Mouse (Mus musculus): ENCODE results near the gene Egfr. TPM values are rescaled to one million over a fixed set of nuclear protein-coding genes. Genes with fewer than 3 reads are reported as not detected.

Gene Egfr
- polyA plus RNA-seq, 1 experiment from 2014 or later: 7.2 TPM

DNA sequence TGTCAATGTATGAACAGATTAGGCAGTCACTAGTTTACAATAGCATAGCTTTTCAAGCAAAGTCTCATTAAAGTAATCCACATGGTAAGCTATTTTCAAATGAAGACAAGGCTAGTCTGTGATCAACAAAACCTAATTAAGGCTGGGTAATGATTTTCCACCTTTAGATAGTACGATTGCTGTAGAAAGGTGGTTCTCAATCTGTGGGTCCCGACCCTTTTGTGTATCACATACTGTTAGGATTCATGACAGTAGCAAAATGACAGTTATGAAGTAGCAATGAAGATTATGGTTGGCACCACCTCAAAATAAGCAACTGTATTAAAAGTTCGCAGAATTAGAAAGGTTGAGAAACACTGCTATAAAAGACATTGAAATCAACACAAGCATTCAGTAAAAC lies 90.9 kb downstream of the Egfr start:
- no peaks in the 10 kb centered on the region for H3K9me3 ChIP-seq (ENCODE audit: control insufficient read depth, low read length)
- no peak overlapping the region for H3K4me3 ChIP-seq (replicated peaks; ENCODE audit: low read length)
- no peaks in the 10 kb centered on the region for H3K27me3 ChIP-seq (ENCODE audit: control insufficient read depth, insufficient read depth, low read length)
- no peak overlapping the region for H3K4me2 ChIP-seq (replicated peaks)
- DNase-seq (ENCODE audit: low spot score): no peak
- H3K9ac ChIP-seq: no peak overlapping the region
- H3K36me3 ChIP-seq (replicated peaks; ENCODE audit: control insufficient read depth, insufficient read depth): no peaks in the 10 kb centered on the region
- no peak overlapping the region for H3K27ac ChIP-seq
- H3K4me1 ChIP-seq (replicated peaks; ENCODE audit: control insufficient read depth, insufficient read depth, low read length): no peaks in the 10 kb centered on the region
- WGBS: 92% methylated on average over 3 of the region's 3 CpGs
- no peak for ATAC-seq (ENCODE audit: low FRiP score)

GRCm38 (mm10) chr11:16843889-16844568 lies 92.0 kb downstream of the Egfr start:
- Histone ChIP-seq H3K4me2 (replicated peaks) (no peak overlapping the region), H3K27me3 (ENCODE audit: control insufficient read depth, insufficient read depth, low read length) (no peaks in the 10 kb centered on the region), H3K36me3 (replicated peaks; ENCODE audit: control insufficient read depth, insufficient read depth) (no peaks in the 10 kb centered on the region), H3K9ac (no peak overlapping the region), H3K4me3 (replicated peaks; ENCODE audit: low read length) (no peak overlapping the region), H3K27ac (no peak overlapping the region), H3K9me3 (ENCODE audit: control insufficient read depth, low read length) (no peaks in the 10 kb centered on the region), H3K4me1 (replicated peaks; ENCODE audit: control insufficient read depth, insufficient read depth, low read length) (no peaks in the 10 kb centered on the region)
- no peak for ATAC-seq (ENCODE audit: low FRiP score)
- no peak for DNase-seq (ENCODE audit: low spot score)
- WGBS: 76% methylated on average over 12 of the region's 12 CpGs

DNA sequence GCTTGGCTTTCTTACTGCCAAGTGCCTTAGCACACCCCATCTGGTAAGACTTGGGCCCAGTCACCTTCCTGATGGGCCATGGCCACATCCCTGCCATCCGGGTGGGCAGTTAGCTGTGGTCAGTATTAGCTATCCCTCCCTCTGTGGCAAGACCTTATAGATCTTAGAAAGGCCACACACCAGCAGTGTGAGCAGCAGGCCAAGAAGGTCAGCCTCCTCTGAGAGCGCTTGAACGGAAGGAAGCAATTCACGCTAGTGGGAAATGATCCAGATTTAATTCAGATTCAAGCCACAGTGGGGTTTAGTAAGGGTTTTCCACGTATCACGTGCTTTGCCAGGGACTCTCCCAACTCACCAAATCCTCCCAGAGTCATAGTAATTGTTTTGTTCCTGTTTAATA lies 96.9 kb downstream of the Egfr start:
- Histone ChIP-seq H3K4me3 (replicated peaks; ENCODE audit: low read length) (no peak overlapping the region), H3K27me3 (ENCODE audit: control insufficient read depth, insufficient read depth, low read length) (no peaks in the 10 kb centered on the region), H3K9ac (no peak overlapping the region), H3K4me2 (replicated peaks) (no peak overlapping the region), H3K36me3 (replicated peaks; ENCODE audit: control insufficient read depth, insufficient read depth) (no peaks in the 10 kb centered on the region), H3K9me3 (ENCODE audit: control insufficient read depth, low read length) (no peaks in the 10 kb centered on the region), H3K4me1 (replicated peaks; ENCODE audit: control insufficient read depth, insufficient read depth, low read length) (no peaks in the 10 kb centered on the region), H3K27ac (no peak overlapping the region)
- 73% methylated on average over 6 of the region's 6 CpGs for WGBS
- ATAC-seq (ENCODE audit: low FRiP score) (no peak), DNase-seq (ENCODE audit: low spot score) (no peak)

- WGBS: 85% methylated on average over 1 of the region's 1 CpGs
- DNase-seq (ENCODE audit: low spot score): no peak
- Histone ChIP-seq H3K4me3 (replicated peaks; ENCODE audit: low read length) (no peak overlapping the region), H3K36me3 (replicated peaks; ENCODE audit: control insufficient read depth, insufficient read depth) (no peaks in the 10 kb centered on the region), H3K4me2 (replicated peaks) (no peak overlapping the region), H3K9me3 (ENCODE audit: control insufficient read depth, low read length) (no peaks in the 10 kb centered on the region), H3K27me3 (ENCODE audit: control insufficient read depth, insufficient read depth, low read length) (no peaks in the 10 kb centered on the region), H3K4me1 (replicated peaks; ENCODE audit: control insufficient read depth, insufficient read depth, low read length) (no peaks in the 10 kb centered on the region), H3K9ac (no peak overlapping the region), H3K27ac (no peak overlapping the region)
- ATAC-seq (ENCODE audit: low FRiP score): no peak
Observed at GRCm38 (mm10) chr11:16851361-16851760, 99.4 kb downstream of the Egfr start.

GRCm38 (mm10) chr11:16854111-16854510 lies 102.1 kb downstream of the Egfr start:
- Histone ChIP-seq H3K36me3 (replicated peaks; ENCODE audit: control insufficient read depth, insufficient read depth) (no peaks in the 10 kb centered on the region), H3K4me3 (replicated peaks; ENCODE audit: low read length) (no peak overlapping the region), H3K4me1 (replicated peaks; ENCODE audit: control insufficient read depth, insufficient read depth, low read length) (no peaks in the 10 kb centered on the region), H3K27ac (no peak overlapping the region), H3K4me2 (replicated peaks) (no peak overlapping the region), H3K27me3 (ENCODE audit: control insufficient read depth, insufficient read depth, low read length) (no peaks in the 10 kb centered on the region), H3K9ac (no peak overlapping the region), H3K9me3 (ENCODE audit: control insufficient read depth, low read length) (no peaks in the 10 kb centered on the region)
- DNase-seq (ENCODE audit: low spot score) (no peak), ATAC-seq (ENCODE audit: low FRiP score) (no peak)
- 83% methylated on average over 2 of the region's 2 CpGs for WGBS

DNA sequence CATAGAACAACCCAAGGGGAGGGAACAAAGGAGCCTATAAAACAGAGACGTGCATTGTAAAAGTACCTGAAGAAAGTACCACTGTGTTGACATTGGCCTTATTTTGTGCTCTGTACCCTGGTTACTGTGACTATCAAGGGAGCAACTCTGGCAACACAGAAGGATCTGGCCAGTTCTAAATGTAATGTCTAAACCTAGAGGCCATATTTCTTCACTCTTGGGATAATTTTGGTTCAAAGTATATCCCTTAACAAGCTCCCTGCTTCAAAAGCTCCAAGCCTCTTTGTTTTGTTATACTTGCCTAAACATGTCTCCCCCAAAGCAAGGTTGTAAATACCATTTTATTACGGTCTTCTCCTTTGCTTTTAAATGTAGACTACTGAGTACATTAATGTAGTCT lies 105.3 kb downstream of the Egfr start:
- no peaks in the 10 kb centered on the region for H3K36me3 ChIP-seq (replicated peaks; ENCODE audit: control insufficient read depth, insufficient read depth)
- ATAC-seq (ENCODE audit: low FRiP score) (no peak), DNase-seq (ENCODE audit: low spot score) (no peak)
- H3K27me3 ChIP-seq (ENCODE audit: control insufficient read depth, insufficient read depth, low read length): no peaks in the 10 kb centered on the region
- H3K4me1 ChIP-seq (replicated peaks; ENCODE audit: control insufficient read depth, insufficient read depth, low read length): no peaks in the 10 kb centered on the region
- no peak overlapping the region for H3K27ac ChIP-seq
- no peak overlapping the region for H3K9ac ChIP-seq
- no peaks in the 10 kb centered on the region for H3K9me3 ChIP-seq (ENCODE audit: control insufficient read depth, low read length)
- WGBS: 91% methylated on average over 2 of the region's 2 CpGs
- no peak overlapping the region for H3K4me3 ChIP-seq (replicated peaks; ENCODE audit: low read length)
- no peak overlapping the region for H3K4me2 ChIP-seq (replicated peaks)

DNA sequence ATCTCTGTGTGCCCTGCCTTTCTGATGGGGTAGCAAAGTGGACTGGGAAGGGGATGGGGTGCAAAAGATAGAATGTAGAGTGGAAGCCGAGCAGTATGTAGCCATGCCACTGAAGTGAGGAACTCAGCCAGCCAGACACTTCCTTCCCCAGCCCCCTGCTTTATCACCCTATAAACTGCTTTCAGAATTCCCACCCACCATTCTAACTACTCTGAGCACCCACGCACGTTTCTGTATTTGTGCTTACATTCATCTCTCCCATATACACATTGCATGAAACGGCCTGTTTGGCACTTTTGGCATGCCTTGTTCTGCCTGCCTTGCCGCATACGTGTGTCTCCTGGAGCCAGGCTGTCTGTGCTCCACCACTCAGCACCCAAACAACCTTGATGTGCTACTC lies 109.0 kb downstream of the Egfr start:
- DNase-seq (ENCODE audit: low spot score): no peak
- no peaks in the 10 kb centered on the region for H3K36me3 ChIP-seq (replicated peaks; ENCODE audit: control insufficient read depth, insufficient read depth)
- H3K9ac ChIP-seq: no peak overlapping the region
- H3K27ac ChIP-seq: no peak overlapping the region
- no peaks in the 10 kb centered on the region for H3K4me1 ChIP-seq (replicated peaks; ENCODE audit: control insufficient read depth, insufficient read depth, low read length)
- ATAC-seq (ENCODE audit: low FRiP score): no peak
- WGBS: 88% methylated on average over 6 of the region's 6 CpGs
- H3K27me3 ChIP-seq (ENCODE audit: control insufficient read depth, insufficient read depth, low read length): no peaks in the 10 kb centered on the region
- H3K4me3 ChIP-seq (replicated peaks; ENCODE audit: low read length): no peak overlapping the region
- no peaks in the 10 kb centered on the region for H3K9me3 ChIP-seq (ENCODE audit: control insufficient read depth, low read length)
- no peak overlapping the region for H3K4me2 ChIP-seq (replicated peaks)

DNA sequence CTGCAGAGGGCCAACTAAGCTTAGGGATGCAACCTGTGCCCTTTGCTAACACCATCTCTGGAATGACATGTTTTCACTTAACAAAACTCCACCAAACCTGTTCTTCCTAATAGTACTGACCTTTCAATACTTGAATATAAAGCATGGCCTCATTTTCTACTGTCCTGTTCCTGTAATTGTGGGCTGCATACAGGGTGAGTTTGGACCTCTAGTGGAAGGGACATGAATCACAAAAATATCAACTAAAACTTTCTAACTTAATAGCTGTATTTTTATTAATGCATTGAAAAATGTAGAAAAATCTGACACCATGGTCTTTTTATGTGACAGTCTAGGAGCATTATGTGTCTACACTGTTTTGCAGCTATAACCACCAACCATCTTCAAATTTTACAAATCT lies 111.5 kb downstream of the Egfr start:
- ATAC-seq (ENCODE audit: low FRiP score) (no peak), DNase-seq (ENCODE audit: low spot score) (no peak)
- H3K4me3 ChIP-seq (replicated peaks; ENCODE audit: low read length): no peak overlapping the region
- H3K9ac ChIP-seq: no peak overlapping the region
- no peaks in the 10 kb centered on the region for H3K9me3 ChIP-seq (ENCODE audit: control insufficient read depth, low read length)
- H3K27ac ChIP-seq: no peak overlapping the region
- H3K36me3 ChIP-seq (replicated peaks; ENCODE audit: control insufficient read depth, insufficient read depth): no peaks in the 10 kb centered on the region
- no peaks in the 10 kb centered on the region for H3K27me3 ChIP-seq (ENCODE audit: control insufficient read depth, insufficient read depth, low read length)
- no peak overlapping the region for H3K4me2 ChIP-seq (replicated peaks)
- no peaks in the 10 kb centered on the region; the same call in 1 of the 2 replicates for H3K4me1 ChIP-seq (replicated peaks; ENCODE audit: control insufficient read depth, insufficient read depth, low read length)

GRCm38 (mm10) chr11:16864980-16865561 lies 113.1 kb downstream of the Egfr start:
- no peak for DNase-seq (ENCODE audit: low spot score)
- Histone ChIP-seq H3K27ac (no peak overlapping the region), H3K4me3 (replicated peaks; ENCODE audit: low read length) (no peak overlapping the region), H3K27me3 (ENCODE audit: control insufficient read depth, insufficient read depth, low read length) (no peaks in the 10 kb centered on the region), H3K4me2 (replicated peaks) (no peak overlapping the region), H3K9me3 (ENCODE audit: control insufficient read depth, low read length) (no peaks in the 10 kb centered on the region), H3K36me3 (replicated peaks; ENCODE audit: control insufficient read depth, insufficient read depth) (no peaks in the 10 kb centered on the region), H3K4me1 (replicated peaks; ENCODE audit: control insufficient read depth, insufficient read depth, low read length) (no peaks in the 10 kb centered on the region; the same call in 1 of the 2 replicates), H3K9ac (no peak overlapping the region)
- 82% methylated on average over 3 of the region's 3 CpGs for WGBS
- no peak for ATAC-seq (ENCODE audit: low FRiP score)
